Mouse (Mus musculus) limb, embryonic 14.5 days (tissue): ENCODE results near the gene Phactr4. TPM values are rescaled to one million over a fixed set of nuclear protein-coding genes. Genes with fewer than 3 reads are reported as not detected.

Source experiments
- ATAC-seq: fragments of 200-750 bp; cut with Nextera tagmentation; 2 replicates; pipeline ENCODE4 v1.8.0; 2017; ENCODE audit warnings: low read depth, moderate number of reproducible peaks, moderate TSS enrichment; ENCODE audit not compliant: low FRiP score
- DNase-seq: peaks from one replicate; pipeline ENCODE4 v3.0.0-alpha.2; 2015; ENCODE audit warnings: low spot score
- H3K27ac ChIP-seq: fragments of 300-500 bp; sonication (generic); replicated peaks from 2 replicates; pipeline ENCODE4 v1.5.1; 2014; ENCODE audit warnings: low read depth, mild to moderate bottlenecking, low read length, moderate library complexity, mixed read lengths
- H3K27me3 ChIP-seq: fragments of 300-500 bp; sonication (generic); 2 replicates; pipeline ENCODE4 v1.6.1; 2014; ENCODE audit warnings: low read length, mixed read lengths; ENCODE audit not compliant: control insufficient read depth, insufficient read depth
- H3K36me3 ChIP-seq: fragments of 300-500 bp; sonication (generic); 2 replicates; pipeline ENCODE4 v1.6.1; 2014; ENCODE audit warnings: mild to moderate bottlenecking, low read length, moderate library complexity, mixed read lengths; ENCODE audit not compliant: control insufficient read depth, insufficient read depth
- H3K4me1 ChIP-seq: fragments of 300-500 bp; sonication (generic); 2 replicates; pipeline ENCODE4 v1.6.1; 2014; ENCODE audit warnings: antibody characterized with exemption, low read length, mixed read lengths; ENCODE audit not compliant: control insufficient read depth, insufficient read depth
- H3K4me2 ChIP-seq: fragments of 300-500 bp; sonication (generic); replicated peaks from 2 replicates; pipeline ENCODE4 v1.6.1; 2014; ENCODE audit warnings: low read depth, mild to moderate bottlenecking, low read length, moderate library complexity; ENCODE audit not compliant: severe bottlenecking
- H3K4me3 ChIP-seq: fragments of 300-500 bp; sonication (generic); replicated peaks from 2 replicates; pipeline ENCODE4 v1.5.1; 2014; ENCODE audit warnings: low read length
- H3K9ac ChIP-seq: fragments of 300-500 bp; sonication (generic); 2 replicates; pipeline ENCODE4 v1.6.1; 2014; ENCODE audit warnings: mild to moderate bottlenecking, low read depth, low read length, moderate library complexity; ENCODE audit not compliant: severe bottlenecking
- H3K9me3 ChIP-seq: fragments of 300-500 bp; sonication (generic); 2 replicates; pipeline ENCODE4 v1.6.1; 2016; ENCODE audit warnings: low read length; ENCODE audit not compliant: control insufficient read depth
- POLR2A ChIP-seq: fragments of 200-500 bp; IDR thresholded peaks from 2 replicates; pipeline ENCODE4 v1.8.0; 2012; ENCODE audit warnings: inconsistent platforms, mild to moderate bottlenecking, moderate library complexity, borderline replicate concordance; ENCODE audit not compliant: insufficient read depth, insufficient read length; ENCODE audit errors: extremely low read depth
- WGBS: fragments of 180-500 bp; shearing (Covaris S2); extraction: QIAGEN DNeasy Blood & Tissue Kit; methylation state at CpG from one replicate; pipeline ENCODE4 v1.1.7; 2014; 5-methylcytosine and 5-hydroxymethylcytosine counted together
- polyA plus RNA-seq, 2 experiments: library from polyadenylated mRNA; depleted of rRNA in 1 of 2; stranded (reverse) in 1 of 2; unstranded in 1 of 2; fragments of >200 nt; fragmentation: Nextera tagmentation in 1 of 2; extraction: Ambion mirVana in 1 of 2; gene quantifications; 2 replicates each; pipeline versions ENCODE4 v1.2.1 to v1.2.3; 2012 to 2014

The Phactr4 gene
- polyA plus RNA-seq, 2 experiments, result 23.6 to 26.9 TPM

GRCm38 (mm10) chr4:132444516-132444915, 22.2 kb upstream of the Phactr4 start:
- 76% methylated on average over 8 of the region's 8 CpGs for WGBS
- no peak overlapping the region for H3K4me3 ChIP-seq

GRCm38 (mm10) chr4:132437857-132438256, 15.6 kb upstream of the Phactr4 start:
- Histone ChIP-seq H3K4me1 (no peaks in the 10 kb centered on the region), H3K36me3 (no peaks in the 10 kb centered on the region), H3K4me2 (no peak overlapping the region), H3K27me3 (no peaks in the 10 kb centered on the region), H3K4me3 (no peak overlapping the region), H3K9ac (no peak overlapping the region), H3K9me3 (no peaks in the 10 kb centered on the region), H3K27ac (no peak overlapping the region)
- WGBS, result 66% methylated on average over 11 of the region's 11 CpGs
- no peak for TF ChIP-seq POLR2A
- ATAC-seq (no peak), DNase-seq (no peak)

More at GRCm38 (mm10) chr4:132444516-132444915, 22.2 kb upstream of the Phactr4 start:
- Histone ChIP-seq H3K9ac (no peak overlapping the region), H3K9me3 (no peaks in the 10 kb centered on the region), H3K27ac (no peak overlapping the region), H3K27me3 (no peaks in the 10 kb centered on the region), H3K4me2 (no peak overlapping the region), H3K4me1 (no peaks in the 10 kb centered on the region), H3K36me3 (no peaks in the 10 kb centered on the region)
- no peak for ATAC-seq
- DNase-seq, result no peak
- no peak for TF ChIP-seq POLR2A

GRCm38 (mm10) chr4:132432717-132433372, 10.6 kb upstream of the Phactr4 start:
- Histone ChIP-seq H3K4me1 (no peaks in the 10 kb centered on the region), H3K27me3 (no peaks in the 10 kb centered on the region), H3K4me3 (no peak overlapping the region), H3K36me3 (no peaks in the 10 kb centered on the region), H3K4me2 (peak overlapping the region; percentile 14; the same call in 1 of the 2 replicates), H3K9ac (no peak overlapping the region), H3K9me3 (no peaks in the 10 kb centered on the region), H3K27ac (no peak overlapping the region)
- ATAC-seq (no peak), DNase-seq (no peak)
- WGBS, result 13% methylated on average over 14 of the region's 14 CpGs
- no peak for TF ChIP-seq POLR2A

- Histone ChIP-seq H3K36me3 (no peaks in the 10 kb centered on the region), H3K4me1 (no peaks in the 10 kb centered on the region), H3K4me2 (no peak overlapping the region), H3K9ac (no peak overlapping the region), H3K27me3 (no peaks in the 10 kb centered on the region), H3K27ac (no peak overlapping the region), H3K9me3 (no peaks in the 10 kb centered on the region), H3K4me3 (no peak overlapping the region)
- no peak for DNase-seq
- no peak for TF ChIP-seq POLR2A
- whole genome bisulfite sequencing, result 31% methylated on average over 9 of the region's 9 CpGs
- ATAC-seq, result no peak
Measured at GRCm38 (mm10) chr4:132428022-132428542, 5.8 kb upstream of the Phactr4 start.

GRCm38 (mm10) chr4:132427493-132427892, 5.2 kb upstream of the Phactr4 start:
- Histone ChIP-seq H3K27me3 (no peaks in the 10 kb centered on the region), H3K36me3 (no peaks in the 10 kb centered on the region), H3K27ac (no peak overlapping the region), H3K9ac (no peak overlapping the region), H3K4me3 (no peak overlapping the region), H3K4me2 (no peak overlapping the region), H3K9me3 (no peaks in the 10 kb centered on the region), H3K4me1 (no peaks in the 10 kb centered on the region)
- DNase-seq (no peak), ATAC-seq (no peak)
- TF ChIP-seq POLR2A, result no peak
- WGBS, result 81% methylated on average over 4 of the region's 4 CpGs

- Histone ChIP-seq H3K36me3 (no peaks in the 10 kb centered on the region), H3K9ac (no peak overlapping the region), H3K4me3 (no peak overlapping the region), H3K27me3 (no peaks in the 10 kb centered on the region), H3K27ac (no peak overlapping the region), H3K4me1 (peaks cover 2% of the 10 kb centered on the region), H3K4me2 (no peak overlapping the region), H3K9me3 (no peaks in the 10 kb centered on the region)
- DNase-seq, result no peak
- ATAC-seq, result no peak
- 58% methylated on average over 2 of the region's 2 CpGs for WGBS
- TF ChIP-seq POLR2A, result no peak
Measured at GRCm38 (mm10) chr4:132426021-132426420, 3.7 kb upstream of the Phactr4 start.
